Mouse (Mus musculus) intestine, embryonic 14.5 days (tissue): ENCODE measurements at regions not wholly inside any gene's neighbourhood (a gene's known extent, or its start where the extent isn't known, plus 50 kb on each side); places are given as distances from the start of the nearest gene placed in this dataset.
A peak's percentile ranks its signal among the peaks of the same experiment; 100 is the strongest.

Experiments
- ATAC-seq: fragments of 200-750 bp; cut with Nextera tagmentation; replicated peaks from 2 replicates; pipeline ENCODE4 v1.8.0; 2017; ENCODE audit warnings: low read depth, moderate number of reproducible peaks, moderate TSS enrichment, moderate library complexity; ENCODE audit not compliant: low FRiP score, low TSS enrichment
- DNase-seq: peaks from one replicate; pipeline ENCODE4 v3.0.0-alpha.2; 2018; ENCODE audit warnings: low spot score
- H3K27ac ChIP-seq: fragments of 300-500 bp; sonication (generic); 2 replicates; pipeline ENCODE4 v1.5.1; 2014; ENCODE audit warnings: low read depth, mild to moderate bottlenecking, control low read depth
- H3K27me3 ChIP-seq: fragments of 300-500 bp; sonication (generic); replicated peaks from 2 replicates; pipeline ENCODE4 v1.6.1; 2014; ENCODE audit warnings: low read length, control low read depth; ENCODE audit not compliant: control insufficient read depth, insufficient read depth
- H3K36me3 ChIP-seq: fragments of 300-500 bp; sonication (generic); 2 replicates; pipeline ENCODE4 v1.6.1; 2014; ENCODE audit warnings: low read length, control low read depth; ENCODE audit not compliant: control insufficient read depth, insufficient read depth
- H3K4me1 ChIP-seq: fragments of 300-500 bp; sonication (generic); replicated peaks from 2 replicates; pipeline ENCODE4 v1.6.1; 2014; ENCODE audit warnings: low read length, control low read depth, mixed read lengths; ENCODE audit not compliant: control insufficient read depth, insufficient read depth
- H3K4me2 ChIP-seq: fragments of 300-500 bp; sonication (generic); 2 replicates; pipeline ENCODE4 v1.6.1; 2014; ENCODE audit warnings: low read length
- H3K4me3 ChIP-seq: fragments of 300-500 bp; sonication (generic); 2 replicates; pipeline ENCODE4 v1.5.1; 2014; ENCODE audit warnings: low read depth, low read length, control low read depth, mixed read lengths
- H3K9ac ChIP-seq: fragments of 300-500 bp; sonication (generic); 2 replicates; pipeline ENCODE4 v1.6.1; 2014; ENCODE audit warnings: mild to moderate bottlenecking, low read length
- H3K9me3 ChIP-seq: fragments of 300-500 bp; sonication (generic); 2 replicates; pipeline ENCODE4 v1.6.1; 2016; ENCODE audit warnings: low read length, control low read depth; ENCODE audit not compliant: control insufficient read depth
- WGBS: fragments of 180-500 bp; shearing (Covaris S2); extraction: QIAGEN DNeasy Blood & Tissue Kit; methylation state at CpG from one replicate; pipeline ENCODE4 v1.1.7; 2014; 5-methylcytosine and 5-hydroxymethylcytosine counted together

DNA sequence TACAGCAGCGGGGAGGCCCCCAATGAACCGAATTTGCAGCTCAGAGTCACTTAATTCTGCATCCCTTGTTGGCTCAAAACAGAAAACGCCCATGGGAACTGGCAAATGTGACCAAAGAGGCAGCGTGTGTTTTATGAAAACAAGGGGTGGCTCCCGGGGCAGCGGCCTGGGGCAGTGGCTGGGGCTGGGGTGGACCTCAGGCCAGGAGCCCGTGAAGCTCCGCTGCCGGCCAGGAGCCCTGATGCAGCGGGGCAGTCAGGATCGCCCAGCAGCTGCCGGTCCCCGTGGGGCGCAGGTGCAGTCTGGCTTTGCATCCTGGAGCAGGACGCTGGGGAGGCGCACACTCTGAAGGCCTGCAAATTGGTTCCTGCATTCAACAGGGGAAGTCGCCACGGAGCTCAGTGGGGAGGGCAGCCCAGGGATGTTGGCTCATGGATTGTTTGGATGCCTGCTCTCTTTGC is 104.4 kb upstream of the Gm9887 start:
- Histone ChIP-seq H3K4me3 (no peak overlapping the region), H3K4me2 (peak overlapping the region; percentile 22; the same call in 1 of the 2 replicates), H3K4me1 (peaks cover 11% of the 10 kb centered on the region), H3K9ac (no peak overlapping the region), H3K9me3 (no peaks in the 10 kb centered on the region), H3K27me3 (no peaks in the 10 kb centered on the region), H3K27ac (no peak overlapping the region), H3K36me3 (no peaks in the 10 kb centered on the region)
- DNase-seq (no peak), ATAC-seq (no peak)
- WGBS, result 19% methylated on average over 18 of the region's 18 CpGs

DNA sequence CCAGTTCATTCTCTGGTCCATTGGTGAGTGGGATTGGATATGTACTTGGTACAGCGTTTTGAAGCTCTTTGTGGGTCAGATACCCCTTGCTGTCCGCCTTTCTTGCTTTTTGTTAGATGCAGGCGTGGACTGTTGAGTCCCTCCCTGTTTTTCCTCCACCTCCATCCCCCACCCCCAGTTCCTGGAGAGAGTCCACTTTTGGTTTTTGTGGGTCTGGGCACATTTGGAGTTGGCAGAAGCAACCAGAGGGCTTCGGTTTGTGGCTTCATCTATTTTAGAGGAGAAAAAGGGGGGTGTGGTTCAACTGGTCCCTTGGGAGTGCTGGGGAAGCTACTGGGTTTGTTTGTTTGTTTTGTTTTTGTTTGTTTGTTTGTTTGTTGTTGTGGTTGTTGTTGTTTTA is 103.9 kb upstream of the Gm9887 start:
- H3K9ac ChIP-seq, result no peak overlapping the region
- H3K4me2 ChIP-seq, result no peak overlapping the region
- H3K4me3 ChIP-seq, result no peak overlapping the region
- no peaks in the 10 kb centered on the region for H3K9me3 ChIP-seq
- no peaks in the 10 kb centered on the region for H3K36me3 ChIP-seq
- H3K27ac ChIP-seq, result no peak overlapping the region
- H3K27me3 ChIP-seq, result no peaks in the 10 kb centered on the region
- 86% methylated on average over 4 of the region's 4 CpGs for WGBS
- no peak for DNase-seq
- H3K4me1 ChIP-seq, result peaks cover 11% of the 10 kb centered on the region
- no peak for ATAC-seq

DNA sequence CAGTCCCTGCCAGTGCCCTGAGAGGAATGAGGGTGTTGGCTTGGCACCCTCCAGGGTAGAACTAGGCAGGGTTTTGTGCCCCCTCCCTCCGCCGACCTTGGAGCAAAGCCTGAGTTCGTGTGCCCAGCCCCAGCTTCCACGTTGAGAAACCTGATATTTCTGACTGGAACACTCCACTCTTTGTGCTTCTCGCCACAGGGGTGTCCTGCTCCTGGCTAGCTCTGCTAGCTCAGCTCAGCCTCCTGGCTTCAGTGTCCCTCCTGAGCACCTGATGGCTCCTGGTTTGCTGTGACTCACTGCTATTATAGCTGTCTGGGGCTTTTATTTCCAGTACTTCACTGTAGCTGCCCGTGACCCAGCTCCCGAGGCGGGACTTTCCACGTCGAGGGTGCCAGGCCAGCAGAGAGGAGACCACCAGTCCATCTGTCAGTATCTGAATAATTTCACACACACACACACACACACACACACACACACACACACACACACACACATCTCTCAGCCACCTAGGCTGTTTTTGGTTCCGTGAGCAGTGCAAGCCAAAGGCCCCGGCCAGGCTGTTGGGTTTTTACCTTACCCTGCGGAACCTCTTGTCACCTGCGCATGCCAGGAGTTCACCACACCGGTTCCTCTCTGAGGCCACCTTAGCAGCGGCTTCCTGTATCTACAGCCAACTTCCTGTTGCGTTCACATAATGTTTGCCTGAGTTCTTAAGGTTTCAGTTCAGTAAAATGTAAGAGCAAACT is 102.8 kb upstream of the Gm9887 start:
- WGBS, result 72% methylated on average over 17 of the region's 17 CpGs
- no peak overlapping the region for H3K27ac ChIP-seq
- H3K4me3 ChIP-seq, result no peak overlapping the region
- DNase-seq (no peak), ATAC-seq (no peak)
- H3K4me1 ChIP-seq, result peaks cover 11% of the 10 kb centered on the region
- no peak overlapping the region for H3K4me2 ChIP-seq
- H3K9ac ChIP-seq, result no peak overlapping the region
- no peaks in the 10 kb centered on the region for H3K9me3 ChIP-seq
- H3K27me3 ChIP-seq, result no peaks in the 10 kb centered on the region
- no peaks in the 10 kb centered on the region for H3K36me3 ChIP-seq

DNA sequence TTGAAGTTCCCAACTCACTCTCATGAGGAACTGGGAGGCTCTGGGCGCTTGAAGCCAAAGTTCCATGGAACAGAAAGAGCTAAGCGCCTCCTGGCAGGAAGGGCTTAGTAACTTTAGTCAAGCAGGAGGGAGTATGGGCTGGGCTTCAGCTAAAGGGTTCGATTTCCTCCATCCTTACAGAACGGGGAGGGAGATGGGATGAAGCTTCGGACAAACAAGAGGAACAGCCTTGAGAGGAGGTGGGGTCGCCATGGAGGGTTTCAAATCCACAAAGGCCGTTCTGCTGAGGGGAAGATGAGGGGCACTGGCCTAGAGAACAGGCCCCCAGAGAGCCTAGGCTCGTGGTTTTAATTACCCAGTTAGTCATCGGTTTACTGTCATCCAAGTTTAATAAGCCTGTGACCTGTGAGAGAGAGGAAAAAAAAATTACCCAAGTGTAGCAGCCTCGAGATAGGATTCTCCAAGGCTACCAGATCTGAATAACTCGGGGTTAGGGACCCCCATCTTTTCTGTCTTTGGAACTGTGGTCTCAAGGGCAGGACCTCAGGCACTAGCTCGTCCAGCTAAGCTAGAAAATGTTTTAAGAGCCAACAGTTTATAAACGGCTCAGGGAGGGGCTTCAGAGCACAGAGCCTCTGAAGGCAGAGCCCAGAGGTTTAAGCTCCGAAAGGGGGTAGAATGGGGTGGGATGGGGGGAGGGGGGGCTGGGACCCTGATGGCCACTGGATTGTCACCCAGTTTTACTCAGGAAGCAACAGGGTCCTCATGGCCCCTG is 102.1 kb upstream of the Gm9887 start:
- no peaks in the 10 kb centered on the region for H3K36me3 ChIP-seq
- ATAC-seq, result no peak
- DNase-seq, result no peak
- H3K4me1 ChIP-seq, result peaks cover 11% of the 10 kb centered on the region
- 37% methylated on average over 14 of the region's 14 CpGs for WGBS
- H3K4me2 ChIP-seq, result no peak overlapping the region
- H3K4me3 ChIP-seq, result no peak overlapping the region
- H3K27ac ChIP-seq, result no peak overlapping the region
- H3K9me3 ChIP-seq, result no peaks in the 10 kb centered on the region
- H3K9ac ChIP-seq, result no peak overlapping the region
- no peaks in the 10 kb centered on the region for H3K27me3 ChIP-seq

DNA sequence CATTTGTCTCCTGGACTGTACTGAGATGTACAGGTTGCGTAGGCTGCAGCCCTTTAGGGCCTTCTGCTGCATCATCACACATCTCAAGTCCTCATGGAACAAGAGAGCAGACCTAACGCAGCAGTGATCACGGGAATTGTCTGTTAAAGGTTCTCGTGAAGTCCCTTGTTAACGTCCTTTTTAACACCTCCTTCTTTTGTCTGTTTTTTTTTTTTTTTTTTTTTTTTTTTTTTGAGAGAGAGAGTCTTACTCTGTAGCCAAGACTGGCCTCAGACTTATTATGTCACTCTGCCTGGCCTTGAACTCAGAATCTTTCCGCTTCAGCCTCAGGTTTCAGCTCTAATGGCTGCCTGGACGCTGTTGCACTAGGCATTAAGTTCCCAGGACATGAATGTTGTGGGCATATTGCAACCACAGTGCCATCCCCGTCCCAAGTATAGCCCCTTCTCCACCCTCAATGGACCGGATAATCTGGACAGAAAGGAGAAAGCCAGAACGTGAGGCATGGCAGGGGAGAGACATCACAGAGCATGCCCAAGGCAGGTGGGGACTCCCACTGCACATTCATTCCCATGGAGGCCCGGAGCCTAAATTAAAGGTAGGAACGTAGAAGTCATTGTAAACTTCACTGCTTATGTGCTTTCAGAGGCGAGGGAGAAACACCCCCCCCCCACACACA is 101.3 kb upstream of the Gm9887 start:
- 81% methylated on average over 13 of the region's 13 CpGs for WGBS
- ATAC-seq, result no peak

DNA sequence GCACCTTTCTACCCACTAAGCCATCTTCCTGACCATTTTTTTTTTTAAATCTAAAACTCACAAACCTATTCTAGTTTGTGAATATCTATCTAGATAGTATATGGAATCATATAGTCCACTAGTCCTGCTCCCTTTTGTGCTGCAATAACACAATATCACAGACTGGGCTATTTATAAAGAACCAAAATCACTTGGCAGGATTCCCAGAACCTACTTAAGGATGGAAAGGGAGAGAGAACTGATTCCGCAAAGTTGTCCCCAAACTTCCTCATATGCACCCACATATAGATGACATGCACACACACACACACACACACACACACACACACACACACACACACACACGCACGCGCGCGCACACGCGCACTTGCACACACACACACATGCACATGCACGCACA is 100.7 kb upstream of the Gm9887 start:
- H3K27ac ChIP-seq, result no peak overlapping the region
- peaks cover 11% of the 10 kb centered on the region for H3K4me1 ChIP-seq
- no peaks in the 10 kb centered on the region for H3K36me3 ChIP-seq
- 74% methylated on average over 9 of the region's 9 CpGs for WGBS
- no peak overlapping the region for H3K9ac ChIP-seq
- H3K4me2 ChIP-seq, result no peak overlapping the region
- no peaks in the 10 kb centered on the region for H3K9me3 ChIP-seq
- H3K27me3 ChIP-seq, result no peaks in the 10 kb centered on the region
- ATAC-seq (no peak), DNase-seq (no peak)
- H3K4me3 ChIP-seq, result no peak overlapping the region

More for the DNA sequence above, 101.3 kb upstream of the Gm9887 start:
- no peaks in the 10 kb centered on the region for H3K27me3 ChIP-seq
- H3K9me3 ChIP-seq, result no peaks in the 10 kb centered on the region
- no peak overlapping the region for H3K4me2 ChIP-seq
- no peak overlapping the region for H3K4me3 ChIP-seq
- H3K27ac ChIP-seq, result no peak overlapping the region
- peaks cover 11% of the 10 kb centered on the region for H3K4me1 ChIP-seq
- no peak overlapping the region for H3K9ac ChIP-seq
- H3K36me3 ChIP-seq, result no peaks in the 10 kb centered on the region
- no peak for DNase-seq

DNA sequence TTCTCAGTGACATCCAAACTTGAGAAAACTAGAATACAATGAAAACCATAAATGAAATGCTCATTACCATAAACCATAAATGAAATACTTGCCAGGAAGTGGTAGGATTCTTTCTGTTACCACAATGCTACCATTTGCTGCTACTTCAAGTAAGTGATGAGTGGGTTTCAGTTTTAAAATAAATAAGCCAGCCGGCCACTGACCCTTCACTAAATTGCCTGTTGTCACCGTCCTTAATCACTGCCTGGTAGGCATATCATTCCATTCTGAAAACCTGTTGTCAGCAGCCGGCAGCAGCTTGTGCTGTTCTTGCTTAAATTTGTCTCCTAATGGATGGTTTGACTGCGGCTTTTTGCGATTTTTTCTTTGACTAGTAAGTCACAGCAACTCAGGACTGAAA is 99.6 kb upstream of the Gm9887 start:
- ATAC-seq, result no peak
- Histone ChIP-seq H3K36me3 (no peaks in the 10 kb centered on the region), H3K27me3 (no peaks in the 10 kb centered on the region), H3K4me1 (peaks cover 9% of the 10 kb centered on the region), H3K9ac (no peak overlapping the region), H3K27ac (no peak overlapping the region), H3K4me3 (no peak overlapping the region), H3K4me2 (no peak overlapping the region), H3K9me3 (no peaks in the 10 kb centered on the region)
- no peak for DNase-seq
- 40% methylated on average over 5 of the region's 5 CpGs for WGBS

DNA sequence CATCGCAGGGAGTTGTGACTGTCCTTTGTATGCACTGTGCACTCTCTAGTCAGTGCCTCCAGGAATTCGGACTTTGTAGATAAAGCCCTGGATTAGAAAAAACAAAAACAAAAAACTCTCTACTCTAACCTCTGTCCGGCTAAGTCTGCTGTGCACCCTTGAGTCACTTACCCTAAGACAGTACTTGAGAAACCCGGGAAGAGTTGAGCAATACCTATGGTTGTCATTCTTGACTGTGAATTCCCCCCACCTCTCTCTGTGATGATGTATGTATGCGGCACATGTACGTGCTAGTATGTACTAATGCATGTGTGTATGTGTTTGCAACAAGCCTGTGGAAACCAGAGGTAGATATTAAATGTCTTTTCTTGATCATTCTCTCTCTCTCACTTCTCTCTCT is 96.7 kb upstream of the Gm9887 start:
- H3K4me1 ChIP-seq, result peaks cover 4% of the 10 kb centered on the region; the same call in 1 of the 2 replicates
- H3K9me3 ChIP-seq, result no peaks in the 10 kb centered on the region
- no peak overlapping the region for H3K4me2 ChIP-seq
- H3K4me3 ChIP-seq, result no peak overlapping the region
- H3K9ac ChIP-seq, result no peak overlapping the region
- ATAC-seq (no peak), DNase-seq (no peak)
- H3K27me3 ChIP-seq, result no peaks in the 10 kb centered on the region
- no peak overlapping the region for H3K27ac ChIP-seq
- no peaks in the 10 kb centered on the region for H3K36me3 ChIP-seq
- 82% methylated on average over 6 of the region's 6 CpGs for WGBS
